Mouse (Mus musculus) forebrain, embryonic 13.5 days (tissue): ENCODE results near the gene Rprd2. TPM values are rescaled to one million over a fixed set of nuclear protein-coding genes. Genes with fewer than 3 reads are reported as not detected.

Experiments
- ATAC-seq: fragments of 200-750 bp; cut with Nextera tagmentation; 2 replicates; pipeline ENCODE4 v1.8.0; 2017
- H3K27ac ChIP-seq: fragments of 300-500 bp; sonication (generic); 2 replicates; pipeline ENCODE4 v1.5.1; 2015; ENCODE audit warnings: inconsistent platforms, mild to moderate bottlenecking, moderate library complexity
- H3K27me3 ChIP-seq: fragments of 300-500 bp; sonication (generic); 2 replicates; pipeline ENCODE4 v1.6.1; 2015; ENCODE audit warnings: mild to moderate bottlenecking, inconsistent platforms
- H3K36me3 ChIP-seq: fragments of 300-500 bp; sonication (generic); 2 replicates; pipeline ENCODE4 v1.6.1; 2015; ENCODE audit warnings: mild to moderate bottlenecking, inconsistent platforms; ENCODE audit not compliant: poor library complexity, severe bottlenecking
- H3K4me1 ChIP-seq: fragments of 300-500 bp; sonication (generic); 2 replicates; pipeline ENCODE4 v1.6.1; 2015; ENCODE audit warnings: inconsistent platforms
- H3K4me2 ChIP-seq: fragments of 300-500 bp; sonication (generic); 2 replicates; pipeline ENCODE4 v1.6.1; 2015; ENCODE audit warnings: inconsistent platforms, mild to moderate bottlenecking, moderate library complexity
- H3K4me3 ChIP-seq: fragments of 300-500 bp; sonication (generic); 2 replicates; pipeline ENCODE4 v1.5.1; 2015; ENCODE audit warnings: mild to moderate bottlenecking, inconsistent platforms
- H3K9ac ChIP-seq: fragments of 300-500 bp; sonication (generic); 2 replicates; pipeline ENCODE4 v1.6.1; 2015; ENCODE audit warnings: mild to moderate bottlenecking, inconsistent platforms
- H3K9me3 ChIP-seq: fragments of 300-500 bp; sonication (generic); replicated peaks from 2 replicates; pipeline ENCODE4 v1.6.1; 2016; ENCODE audit warnings: inconsistent platforms
- WGBS: fragments of 180-500 bp; shearing (Covaris S2); methylation state at CpG from one replicate; pipeline ENCODE4 v1.1.7; 2015; 5-methylcytosine and 5-hydroxymethylcytosine counted together
- microRNA-seq: library from miRNA; unstranded; fragments of <30 nt; microRNA quantifications from one replicate; pipeline ENCODE4, GENCODE M21; 2016
- polyA plus RNA-seq: library from polyadenylated mRNA; unstranded; fragments of >200 nt; fragmentation: Nextera tagmentation; extraction: Ambion mirVana; gene quantifications from 2 replicates; pipeline ENCODE4 v1.2.1, GENCODE M21; 2015

The Rprd2 gene
- polyA plus RNA-seq, 1 experiment from 2014 or later = 22.7 TPM

- no peak overlapping the region for H3K4me2 ChIP-seq
- peaks cover 42% of the 10 kb centered on the region for H3K36me3 ChIP-seq
- no peaks in the 10 kb centered on the region for H3K27me3 ChIP-seq
- 96% methylated on average over 9 of the region's 9 CpGs for WGBS
- no peaks in the 10 kb centered on the region for H3K9me3 ChIP-seq
- no peaks in the 10 kb centered on the region for H3K4me1 ChIP-seq
- no peak overlapping the region for H3K4me3 ChIP-seq
- H3K9ac ChIP-seq = no peak overlapping the region
- no peak for ATAC-seq
- H3K27ac ChIP-seq = no peak overlapping the region
Observed at GRCm38 (mm10) chr3:95732297-95732696, 86.4 kb downstream of the Rprd2 start.

GRCm38 (mm10) chr3:95731802-95732201 is 86.9 kb downstream of the Rprd2 start:
- ATAC-seq = no peak
- H3K36me3 ChIP-seq = peaks cover 37% of the 10 kb centered on the region
- no peaks in the 10 kb centered on the region for H3K4me1 ChIP-seq
- no peaks in the 10 kb centered on the region for H3K9me3 ChIP-seq
- no peaks in the 10 kb centered on the region for H3K27me3 ChIP-seq
- H3K9ac ChIP-seq = no peak overlapping the region
- H3K4me2 ChIP-seq = no peak overlapping the region
- no peak overlapping the region for H3K27ac ChIP-seq
- 92% methylated on average over 4 of the region's 4 CpGs for WGBS
- no peak overlapping the region for H3K4me3 ChIP-seq

- ATAC-seq = no peak
- H3K27ac ChIP-seq = no peak overlapping the region
- WGBS = 87% methylated on average over 7 of the region's 7 CpGs
- H3K4me3 ChIP-seq = no peak overlapping the region
- no peaks in the 10 kb centered on the region for H3K4me1 ChIP-seq
- H3K27me3 ChIP-seq = no peaks in the 10 kb centered on the region
- no peaks in the 10 kb centered on the region for H3K9me3 ChIP-seq
- H3K4me2 ChIP-seq = no peak overlapping the region
- H3K36me3 ChIP-seq = peaks cover 23% of the 10 kb centered on the region
- H3K9ac ChIP-seq = no peak overlapping the region
Observed at GRCm38 (mm10) chr3:95730431-95730830, 88.2 kb downstream of the Rprd2 start.

GRCm38 (mm10) chr3:95728906-95729305 is 89.8 kb downstream of the Rprd2 start:
- 79% methylated on average over 2 of the region's 2 CpGs for WGBS
- H3K4me3 ChIP-seq = no peak overlapping the region
- H3K36me3 ChIP-seq = peaks cover 8% of the 10 kb centered on the region
- no peak overlapping the region for H3K27ac ChIP-seq
- no peaks in the 10 kb centered on the region for H3K27me3 ChIP-seq
- no peak for ATAC-seq
- no peak overlapping the region for H3K9ac ChIP-seq
- no peaks in the 10 kb centered on the region for H3K4me1 ChIP-seq
- H3K9me3 ChIP-seq = no peaks in the 10 kb centered on the region
- no peak overlapping the region for H3K4me2 ChIP-seq

GRCm38 (mm10) chr3:95726696-95727358 is 91.8 kb downstream of the Rprd2 start:
- no peak for ATAC-seq
- Histone ChIP-seq H3K4me2 (no peak overlapping the region), H3K9me3 (no peaks in the 10 kb centered on the region), H3K4me3 (no peak overlapping the region), H3K27ac (no peak overlapping the region), H3K9ac (no peak overlapping the region), H3K4me1 (no peaks in the 10 kb centered on the region), H3K27me3 (no peaks in the 10 kb centered on the region), H3K36me3 (no peaks in the 10 kb centered on the region)
- WGBS = 68% methylated on average over 7 of the region's 7 CpGs

GRCm38 (mm10) chr3:95725863-95726262 is 92.8 kb downstream of the Rprd2 start:
- no peaks in the 10 kb centered on the region for H3K9me3 ChIP-seq
- no peak for ATAC-seq
- no peak overlapping the region for H3K9ac ChIP-seq
- no peak overlapping the region for H3K4me2 ChIP-seq
- no peak overlapping the region for H3K27ac ChIP-seq
- no peaks in the 10 kb centered on the region for H3K27me3 ChIP-seq
- H3K4me3 ChIP-seq = no peak overlapping the region
- H3K36me3 ChIP-seq = no peaks in the 10 kb centered on the region
- no peaks in the 10 kb centered on the region for H3K4me1 ChIP-seq
- WGBS = 87% methylated on average over 7 of the region's 7 CpGs

GRCm38 (mm10) chr3:95722386-95722785 is 96.3 kb downstream of the Rprd2 start:
- no peak overlapping the region for H3K4me2 ChIP-seq
- no peaks in the 10 kb centered on the region for H3K27me3 ChIP-seq
- no peak overlapping the region for H3K9ac ChIP-seq
- H3K4me1 ChIP-seq = no peaks in the 10 kb centered on the region
- ATAC-seq = no peak
- no peaks in the 10 kb centered on the region for H3K36me3 ChIP-seq
- 78% methylated on average over 3 of the region's 3 CpGs for WGBS
- no peak overlapping the region for H3K27ac ChIP-seq
- H3K4me3 ChIP-seq = no peak overlapping the region
- no peaks in the 10 kb centered on the region for H3K9me3 ChIP-seq

GRCm38 (mm10) chr3:95718153-95718552 is 100.5 kb downstream of the Rprd2 start:
- Histone ChIP-seq H3K27me3 (no peaks in the 10 kb centered on the region), H3K4me2 (no peak overlapping the region), H3K4me3 (no peak overlapping the region), H3K9ac (no peak overlapping the region), H3K4me1 (no peaks in the 10 kb centered on the region), H3K36me3 (no peaks in the 10 kb centered on the region), H3K9me3 (no peaks in the 10 kb centered on the region), H3K27ac (no peak overlapping the region)
- 93% methylated on average over 2 of the region's 2 CpGs for WGBS
- ATAC-seq = no peak

- H3K9me3 ChIP-seq = no peaks in the 10 kb centered on the region
- no peak overlapping the region for H3K4me2 ChIP-seq
- no peaks in the 10 kb centered on the region for H3K36me3 ChIP-seq
- no peak overlapping the region for H3K27ac ChIP-seq
- H3K4me1 ChIP-seq = no peaks in the 10 kb centered on the region
- no peak for ATAC-seq
- H3K4me3 ChIP-seq = no peak overlapping the region
- 81% methylated on average over 1 of the region's 1 CpGs for WGBS
- no peaks in the 10 kb centered on the region for H3K27me3 ChIP-seq
- H3K9ac ChIP-seq = no peak overlapping the region
Observed at GRCm38 (mm10) chr3:95716075-95716474, 102.6 kb downstream of the Rprd2 start.

Small RNAs within 50 kb of the gene (microRNA-seq; reads per million reads assigned to microRNA genes)
- not detected for gene Mir7014

Other genes starting within 250 kb of the Rprd2 start
- 35.6 and 36.6 TPM in 2 replicates for gene Golph3l, start 229.9 kb downstream of the Rprd2 start, polyA plus RNA-seq
- 98.1 and 108 TPM in 2 replicates for gene Ensa, start 193.9 kb downstream of the Rprd2 start, polyA plus RNA-seq
- gene Mcl1, start 160.1 kb downstream of the Rprd2 start, polyA plus RNA-seq = 40.3 and 44.0 TPM in 2 replicates
- gene Adamtsl4, start 130.9 kb downstream of the Rprd2 start, polyA plus RNA-seq = 0.53 and 0.80 TPM in 2 replicates
- 9.5 and 12.2 TPM in 2 replicates for gene Ecm1, start 79.3 kb downstream of the Rprd2 start, polyA plus RNA-seq
- gene Tars2, start 58.7 kb downstream of the Rprd2 start, polyA plus RNA-seq = 42.8 and 50.9 TPM in 2 replicates
- gene Prpf3, start 37.0 kb upstream of the Rprd2 start, polyA plus RNA-seq = 50.9 and 53.0 TPM in 2 replicates
- 334 and 380 TPM in 2 replicates for gene Mrps21, start 52.7 kb upstream of the Rprd2 start, polyA plus RNA-seq
- gene Ciart, start 63.4 kb upstream of the Rprd2 start, polyA plus RNA-seq = 5.2 and 5.4 TPM in 2 replicates
- gene BC028528, start 73.1 kb upstream of the Rprd2 start, polyA plus RNA-seq = 11.8 and 12.4 TPM in 2 replicates
- gene Aph1a, start 75.1 kb upstream of the Rprd2 start, polyA plus RNA-seq = 28.3 and 34.4 TPM in 2 replicates
- gene Car14, start 85.8 kb upstream of the Rprd2 start, polyA plus RNA-seq = 23.1 and 27.4 TPM in 2 replicates
- 322 and 341 TPM in 2 replicates for gene Anp32e, start 110.4 kb upstream of the Rprd2 start, polyA plus RNA-seq
- 80.4 and 85.1 TPM in 2 replicates for gene Plekho1, start 177.1 kb upstream of the Rprd2 start, polyA plus RNA-seq
- gene Vps45, start 239.6 kb upstream of the Rprd2 start, polyA plus RNA-seq = 51.9 and 62.2 TPM in 2 replicates